Mouse (Mus musculus) c-Kit-positive CD71-positive TER-119-positive erythroid progenitor cells, embryonic 14.5 days (primary cell): ENCODE results near the gene Lamp5.

Source experiments
- DNase-seq: peaks from one replicate; pipeline ENCODE4 v3.0.0-alpha.2; 2013; ENCODE audit warnings: low spot score

The Lamp5 gene

GRCm38 (mm10) chr2:136051688-136052289, at the start of gene Lamp5:
Gene Lamp5, plus strand, starts transcription at chr2:136052239.
- DNase-seq = no peak

DNA sequence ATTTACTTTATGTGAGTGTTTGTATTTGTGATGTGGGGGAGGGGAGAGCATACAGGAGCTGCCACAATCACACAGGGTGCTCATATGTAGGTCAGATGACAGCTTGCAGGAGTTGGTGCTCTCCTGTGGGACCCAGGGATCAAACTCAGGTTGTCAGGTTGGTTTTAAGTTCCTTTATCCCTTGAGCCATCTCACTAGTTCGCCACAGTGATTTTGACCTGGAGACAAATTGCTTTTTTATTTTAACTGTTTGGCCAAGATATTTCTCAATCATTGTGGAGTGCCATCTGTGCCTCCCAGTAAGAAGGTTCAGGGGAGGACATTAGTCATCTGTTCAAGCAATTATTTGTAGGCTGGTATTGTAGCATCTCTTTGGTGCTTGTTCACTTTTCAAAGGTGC, 48.2 kb upstream of the Lamp5 start:
- no peak for DNase-seq

GRCm38 (mm10) chr2:136006280-136006679, 45.8 kb upstream of the Lamp5 start:
- no peak for DNase-seq

DNA sequence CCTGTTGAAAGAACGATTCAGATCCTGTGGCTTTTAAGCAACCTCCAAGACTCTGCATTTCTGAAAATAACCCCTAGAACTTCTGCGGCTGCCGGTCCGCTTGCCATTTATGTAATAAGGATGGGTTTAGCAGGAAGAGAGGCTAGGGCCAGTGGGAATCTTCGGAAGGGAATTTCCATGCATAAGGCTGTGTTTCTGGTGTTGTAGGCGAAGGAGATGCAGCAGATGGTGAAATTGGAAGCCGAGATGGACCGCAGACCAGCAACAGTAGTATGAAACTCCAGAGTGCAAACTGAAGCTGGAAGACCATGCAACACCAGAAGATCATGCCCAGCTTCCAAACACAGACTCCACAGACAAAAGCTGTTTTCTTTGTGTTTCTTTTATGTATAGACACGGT, 39.3 kb upstream of the Lamp5 start:
- no peak for DNase-seq

GRCm38 (mm10) chr2:136048464-136048863, 3.6 kb upstream of the Lamp5 start:
- DNase-seq = no peak

GRCm38 (mm10) chr2:136050793-136051615, 1.0 kb upstream of the Lamp5 start:
- DNase-seq = no peak

GRCm38 (mm10) chr2:136057861-136058331, 5.9 kb downstream of the Lamp5 start:
- DNase-seq = no peak

DNA sequence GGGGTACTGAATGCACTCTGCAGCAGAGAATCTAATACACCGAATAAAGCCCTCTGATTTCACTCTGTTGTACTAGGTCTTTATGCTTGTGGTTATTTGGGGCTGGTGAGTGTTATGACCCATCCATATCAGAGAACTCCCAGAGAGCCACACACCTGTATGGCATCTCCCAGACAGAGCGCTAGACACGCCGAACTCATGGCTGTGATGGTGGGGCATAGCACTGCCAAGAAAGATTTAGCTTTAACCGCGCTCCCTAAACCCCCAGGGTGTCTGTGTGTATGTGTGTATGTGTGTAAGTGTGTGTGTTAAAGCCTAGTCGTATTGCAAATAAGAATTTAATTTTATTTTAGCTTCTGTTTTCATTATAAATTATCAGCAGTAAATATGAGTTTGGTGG, 6.4 kb downstream of the Lamp5 start:
- DNase-seq = no peak

- no peak for DNase-seq
Measured at GRCm38 (mm10) chr2:136059029-136059669, 7.1 kb downstream of the Lamp5 start.

DNA sequence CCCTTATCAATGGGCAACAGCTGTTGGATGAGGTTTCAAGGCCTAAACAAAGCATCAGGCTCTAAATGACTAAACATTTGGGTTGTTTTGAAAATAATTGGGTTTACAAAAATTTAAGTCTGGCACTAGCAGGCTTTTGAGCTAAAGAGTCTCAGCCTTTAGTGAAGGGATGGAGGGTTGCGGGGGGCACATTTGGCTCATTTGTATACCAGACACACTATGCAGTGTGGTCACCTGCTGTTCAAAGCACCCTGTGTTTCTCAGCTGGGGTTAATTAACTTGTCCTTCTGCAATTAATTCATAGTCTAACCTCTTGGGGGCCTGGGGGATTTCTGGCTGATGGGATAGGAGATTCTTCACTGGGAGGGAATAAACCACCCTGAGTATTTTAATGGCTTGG, 12.3 kb downstream of the Lamp5 start:
- no peak for DNase-seq

DNA sequence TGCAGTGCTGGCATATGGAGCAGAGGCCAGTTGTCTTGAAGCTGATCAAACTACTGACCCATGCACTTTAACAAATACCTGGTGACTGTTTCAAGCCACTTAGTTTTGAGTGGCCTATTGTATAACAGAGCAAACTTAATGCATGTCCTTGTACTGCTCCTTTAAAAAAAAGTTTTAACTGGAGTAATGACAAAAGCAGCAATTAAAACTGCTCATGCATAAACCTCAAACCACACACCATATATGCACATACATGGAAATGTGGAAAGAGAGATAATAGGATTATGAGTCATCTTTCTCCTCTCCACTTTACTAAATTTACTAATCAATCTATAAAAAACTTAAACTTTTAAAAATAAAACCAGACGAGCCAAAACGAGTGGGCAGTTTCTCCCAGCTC, 43.9 kb downstream of the Lamp5 start:
- DNase-seq = no peak

GRCm38 (mm10) chr2:136097143-136097542, 45.1 kb downstream of the Lamp5 start:
- no peak for DNase-seq

DNA sequence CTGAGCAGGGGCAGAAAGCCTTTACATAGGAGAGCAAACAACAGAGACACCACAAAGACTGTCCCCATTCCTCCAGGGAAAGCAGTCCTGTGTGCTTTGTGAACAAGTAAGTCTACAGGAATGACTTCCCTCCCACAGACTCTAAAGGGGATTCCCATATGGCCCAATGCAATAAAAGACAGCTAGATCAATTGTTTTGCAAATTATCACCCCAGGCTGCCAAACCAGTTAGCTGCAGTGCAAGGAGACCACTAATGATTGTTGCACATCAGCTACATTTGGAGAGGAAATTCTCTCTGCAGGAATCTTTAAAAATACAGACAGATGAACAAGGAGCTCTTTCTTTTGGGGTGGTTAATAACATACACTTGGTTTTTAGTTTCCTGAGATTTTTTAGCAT, 55.6 kb downstream of the Lamp5 start:
- DNase-seq = no peak

DNA sequence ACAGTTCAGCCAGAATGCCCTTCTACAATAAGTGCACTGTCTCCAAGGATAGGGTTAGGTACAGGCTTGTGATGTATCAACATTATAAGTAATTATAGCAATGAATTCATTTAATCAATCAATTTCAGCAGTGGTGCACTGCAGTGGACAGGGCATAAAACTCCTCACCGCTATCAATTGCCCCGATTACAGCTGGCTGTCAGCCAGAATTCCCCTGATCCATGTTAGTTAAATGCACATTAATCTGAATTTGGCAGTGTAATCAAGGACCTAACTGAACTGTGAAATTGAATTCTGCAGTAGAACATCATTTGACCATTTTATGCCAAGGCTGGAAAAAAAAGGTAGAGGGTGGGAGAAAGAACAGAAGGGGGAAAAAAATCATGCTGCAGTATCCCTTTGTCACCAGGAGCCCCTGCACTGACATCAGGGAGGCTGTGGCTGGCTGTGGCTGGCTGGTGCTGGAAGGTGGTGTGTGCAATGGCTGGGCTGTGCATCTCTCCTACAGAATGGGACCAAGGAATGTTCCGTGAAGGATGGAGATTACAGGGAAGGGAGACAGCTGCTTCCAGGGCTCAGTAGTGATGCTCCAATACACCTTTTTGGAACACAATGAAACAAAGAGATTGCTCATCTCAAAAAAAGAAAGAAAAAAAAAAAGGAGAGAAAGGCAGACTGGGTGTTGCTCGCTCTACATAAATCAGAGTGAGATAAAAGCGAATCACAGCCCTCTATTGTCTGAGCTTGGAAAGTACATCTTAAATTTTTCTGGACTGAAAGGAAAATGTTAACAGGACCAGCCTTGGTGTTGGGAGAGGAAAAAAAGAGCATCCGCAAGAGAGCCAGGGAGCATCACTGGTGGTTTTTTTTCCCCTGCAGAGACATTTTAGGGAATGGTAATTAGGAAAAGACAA, 56.3 kb downstream of the Lamp5 start:
- DNase-seq = no peak

DNA sequence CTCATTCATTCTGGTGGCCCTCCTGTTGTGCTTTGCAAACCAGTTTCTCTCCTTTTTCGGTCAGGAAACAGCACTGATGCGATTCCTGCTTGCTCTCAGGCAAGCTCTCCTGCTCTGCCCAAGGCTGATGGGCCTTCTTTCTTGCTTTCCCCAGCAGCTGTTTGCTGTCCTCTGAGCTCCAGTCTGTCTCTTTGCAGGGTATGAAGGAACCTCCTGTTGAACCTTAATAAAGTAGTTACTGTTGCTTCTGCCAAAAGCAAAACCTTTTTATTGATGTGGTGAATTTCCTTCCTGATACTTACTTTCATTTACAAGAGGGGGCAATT, 57.0 kb downstream of the Lamp5 start:
- DNase-seq = no peak

GRCm38 (mm10) chr2:136113374-136113773, 61.3 kb downstream of the Lamp5 start:
- DNase-seq = no peak

- no peak for DNase-seq
Measured at GRCm38 (mm10) chr2:136118006-136118405, 66.0 kb downstream of the Lamp5 start.
